Mouse (Mus musculus) liver, embryonic 13.5 days (tissue): ENCODE measurements around the gene Gm10663. TPM values are rescaled to one million over a fixed set of nuclear protein-coding genes. Genes with fewer than 3 reads are reported as not detected.

ENCODE experiments used
- ATAC-seq: fragments of 200-750 bp; cut with Nextera tagmentation; 2 replicates; pipeline ENCODE4 v1.8.0; 2017; ENCODE audit warnings: low read depth, mild to moderate bottlenecking, moderate number of reproducible peaks, moderate library complexity
- DNase-seq: peaks from one replicate; pipeline ENCODE4 v3.0.0; 2022
- H3K27ac ChIP-seq: fragments of 300-500 bp; sonication (generic); 2 replicates; pipeline ENCODE4 v1.5.1; 2015; ENCODE audit warnings: moderate library complexity, mild to moderate bottlenecking, inconsistent platforms
- H3K27me3 ChIP-seq: fragments of 300-500 bp; sonication (generic); 2 replicates; pipeline ENCODE4 v1.6.1; 2015; ENCODE audit warnings: mild to moderate bottlenecking, inconsistent platforms
- H3K36me3 ChIP-seq: fragments of 300-500 bp; sonication (generic); 2 replicates; pipeline ENCODE4 v1.6.1; 2015; ENCODE audit warnings: mild to moderate bottlenecking, inconsistent platforms
- H3K4me1 ChIP-seq: fragments of 300-500 bp; sonication (generic); replicated peaks from 2 replicates; pipeline ENCODE4 v1.6.1; 2015; ENCODE audit warnings: inconsistent platforms
- H3K4me2 ChIP-seq: fragments of 300-500 bp; sonication (generic); 2 replicates; pipeline ENCODE4 v1.6.1; 2015; ENCODE audit warnings: inconsistent platforms, mild to moderate bottlenecking, moderate library complexity
- H3K4me3 ChIP-seq: fragments of 300-500 bp; sonication (generic); replicated peaks from 2 replicates; pipeline ENCODE4 v1.5.1; 2015; ENCODE audit warnings: mild to moderate bottlenecking, inconsistent platforms
- H3K9ac ChIP-seq: fragments of 300-500 bp; sonication (generic); 2 replicates; pipeline ENCODE4 v1.6.1; 2015; ENCODE audit warnings: mild to moderate bottlenecking, inconsistent platforms
- H3K9me3 ChIP-seq: fragments of 300-500 bp; sonication (generic); replicated peaks from 2 replicates; pipeline ENCODE4 v1.6.1; 2016; ENCODE audit warnings: inconsistent platforms
- WGBS: fragments of 180-500 bp; shearing (Covaris S2); methylation state at CpG from one replicate; pipeline ENCODE4 v1.1.7; 2015; ENCODE audit not compliant: insufficient replicate concordance; 5-methylcytosine and 5-hydroxymethylcytosine counted together
- microRNA-seq: library from miRNA; unstranded; fragments of <30 nt; microRNA quantifications from one replicate; pipeline ENCODE4, GENCODE M21; 2016
- polyA plus RNA-seq: library from polyadenylated mRNA; unstranded; fragments of >200 nt; fragmentation: Nextera tagmentation; extraction: Ambion mirVana; gene quantifications from 2 replicates; pipeline ENCODE4 v1.2.1, GENCODE M21; 2015

The Gm10663 gene
- polyA plus RNA-seq, 1 experiment from 2014 or later: not detected

DNA sequence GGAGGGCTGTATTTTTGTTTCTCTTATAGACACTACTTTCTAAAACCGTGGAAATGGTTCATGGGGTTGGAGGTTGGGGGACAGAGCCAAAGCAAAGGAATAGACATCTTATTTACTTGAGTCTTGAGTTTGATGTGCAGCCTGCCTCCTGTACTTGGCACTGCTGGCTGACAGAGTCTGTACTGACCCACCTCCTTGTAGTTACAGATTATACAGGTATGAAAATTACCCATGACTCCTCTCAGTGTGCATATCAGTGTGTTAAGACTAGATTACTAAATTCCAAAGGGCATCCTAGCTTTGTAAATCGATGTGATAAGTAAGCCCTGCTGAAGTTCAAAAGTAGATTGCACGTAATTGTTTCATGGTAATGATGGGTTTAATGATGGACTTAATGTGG, 51.6 kb downstream of the Gm10663 start:
- Histone ChIP-seq H3K27ac (no peak overlapping the region), H3K9ac (no peak overlapping the region), H3K36me3 (no peaks in the 10 kb centered on the region), H3K4me2 (no peak overlapping the region), H3K9me3 (no peaks in the 10 kb centered on the region), H3K4me3 (no peak overlapping the region), H3K27me3 (no peaks in the 10 kb centered on the region), H3K4me1 (no peaks in the 10 kb centered on the region)
- DNase-seq (no peak), ATAC-seq (no peak)
- WGBS: 39% methylated on average over 3 of the region's 3 CpGs

Small RNA genes lying within 50 kb of the gene (microRNA-seq; reads per million reads assigned to microRNA genes)
- gene Gm24333: not detected

Other genes starting within 250 kb of the Gm10663 start
- gene Klhl2, start 225.0 kb upstream of the Gm10663 start, polyA plus RNA-seq: 3.8 and 4.0 TPM in 2 replicates
- 16.7 and 17.6 TPM in 2 replicates for gene Tmem192, start 127.8 kb upstream of the Gm10663 start, polyA plus RNA-seq
- not detected in 2 replicates for gene Trim75, start 87.2 kb upstream of the Gm10663 start, polyA plus RNA-seq
- gene Trim61, start 56.5 kb upstream of the Gm10663 start, polyA plus RNA-seq: not detected in 2 replicates
- gene Trim60, start 56.4 kb upstream of the Gm10663 start, polyA plus RNA-seq: not detected in 2 replicates
- 0.45 and 0.48 TPM in 2 replicates for gene Apela, start 37.7 kb upstream of the Gm10663 start, polyA plus RNA-seq
- 0.07 and 0.13 TPM in 2 replicates for gene BC030870, start 54.5 kb downstream of the Gm10663 start, polyA plus RNA-seq